Mouse (Mus musculus) embryonic stem cell, embryonic (primary cell): Measurements from ENCODE around the gene Parp2.

Source experiments
- CTCF ChIA-PET, 4 experiments: fragments of 300-600 bp in 2 of 4; fragments of 350-600 bp in 2 of 4; sonication (Branson Sonifier 250); formaldehyde crosslinking; loops; one replicate each; lab custom pipeline; 2022; ENCODE audit warnings: inconsistent platforms in 2 of 4; lab: Charles Lee
- POLR2A ChIA-PET, 4 experiments: fragments of 300-600 bp in 2 of 4; fragments of 350-600 bp in 2 of 4; sonication (Branson Sonifier 250); formaldehyde crosslinking; loops; one replicate each; lab custom pipeline; 2022; ENCODE audit warnings: antibody characterized with exemption in 4 of 4, inconsistent platforms in 1 of 4; lab: Charles Lee

Parp2 gene

GRCm38 (mm10) chr14:50869889-50870804, 62.5 kb downstream of the Parp2 start, which contains the start of gene Tep1:
Gene Tep1, minus strand, starts transcription at chr14:50870560.
- ChIA-PET CTCF (interaction anchor here in 2 of 4 experiments (0.6 to 1.2 kb wide), 2 partner anchors 36 to 70 kb away, joined by 3 read pairs; no protein-coding TSS in a partner anchor), POLR2A (interaction anchor here in 3 of 4 experiments (0.6 to 1.6 kb wide), 11 partner anchors 10 to 106 kb away, joined by 3 to 7 read pairs (median 4); partner anchors contain the start of genes Pip4p1 (in 1 of the 3) and Pnp (in 1 of the 3))

GRCm38 (mm10) chr14:50870805-50871143, 63.1 kb downstream of the Parp2 start:
- POLR2A ChIA-PET, result interaction anchor here in 2 of 4 experiments (0.8 to 1.6 kb wide), 6 partner anchors 11 to 64 kb away, joined by 3 to 7 read pairs (median 4); partner anchors contain the start of genes Pip4p1 (in 1 of the 2) and Pnp (in 1 of the 2)
- CTCF ChIA-PET, result interaction anchor here in 2 of 4 experiments (0.6 to 1.2 kb wide), 2 partner anchors 36 to 71 kb away, joined by 3 read pairs; no protein-coding TSS in a partner anchor
